Mouse (Mus musculus) gastrocnemius, adult 2 months (tissue): ENCODE measurements at regions not wholly inside any gene's neighbourhood (a gene's known extent, or its start where the extent isn't known, plus 50 kb on each side); places are given as distances from the start of the nearest gene placed in this dataset.

Source experiments
- DNase-seq: peaks from one replicate; pipeline ENCODE4 v3.0.0; 2022
- H3K27ac ChIP-seq: fragments of 200-600 bp; 2 replicates; pipeline ENCODE4 v1.8.1; 2022; ENCODE audit warnings: mild to moderate bottlenecking
- H3K4me3 ChIP-seq: fragments of 200-600 bp; 2 replicates; pipeline ENCODE4 v1.8.1; 2022; ENCODE audit warnings: mild to moderate bottlenecking, moderate library complexity
- CTCF ChIP-seq: fragments of 200-600 bp; IDR thresholded peaks from 2 replicates; pipeline ENCODE4 v1.8.1; 2022; ENCODE audit warnings: antibody characterized with exemption, mild to moderate bottlenecking, moderate library complexity
- intact Hi-C: fragments of 180-260 bp; cut with DNase I; formaldehyde crosslinking; loops from one replicate; pipeline ENCODE4 v1.15.1; 2025

- intact Hi-C loops = no loop called here
- no peak for TF ChIP-seq CTCF
- H3K27ac ChIP-seq = no peak overlapping the region
- DNase-seq = no peak
- no peak overlapping the region for H3K4me3 ChIP-seq
Observed at GRCm38 (mm10) chr7:129987713-129988112, 396.1 kb downstream of the Wdr11 start.

GRCm38 (mm10) chr7:129993446-129994223 is 402.0 kb downstream of the Wdr11 start:
- no peak for TF ChIP-seq CTCF
- H3K27ac ChIP-seq = no peak overlapping the region
- no peak overlapping the region for H3K4me3 ChIP-seq
- intact Hi-C loops = no loop called here
- no peak for DNase-seq

DNA sequence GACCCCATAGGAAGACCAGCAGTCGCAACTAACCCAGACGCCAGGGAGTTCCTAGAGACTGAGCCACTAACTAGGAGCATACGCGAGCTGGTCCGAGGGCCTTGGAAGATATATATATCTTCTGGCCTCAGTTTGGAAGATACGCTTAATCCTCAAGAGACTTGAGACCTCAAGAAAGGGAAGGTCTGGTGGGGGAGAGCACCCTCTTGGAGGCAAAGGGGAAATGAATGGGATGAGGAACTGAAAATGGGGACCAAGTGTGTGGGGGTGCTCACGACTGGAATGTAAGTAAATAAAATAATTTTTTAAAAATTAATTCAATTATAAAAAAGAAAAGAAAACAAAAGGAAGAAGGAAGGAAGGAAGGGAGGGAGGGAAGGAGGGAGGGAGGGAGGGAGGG is 403.9 kb downstream of the Wdr11 start:
- Histone ChIP-seq H3K27ac (no peak overlapping the region), H3K4me3 (no peak overlapping the region)
- TF ChIP-seq CTCF = no peak
- intact Hi-C loops = no loop called here
- DNase-seq = no peak

- Histone ChIP-seq H3K27ac (0 out of 2 replicates have a peak overlapping the region, but pooled peaks have one; percentile 13), H3K4me3 (no peak overlapping the region)
- intact Hi-C loops = no loop called here
- no peak for TF ChIP-seq CTCF
- no peak for DNase-seq
Observed at GRCm38 (mm10) chr7:130001064-130001463, 409.4 kb downstream of the Wdr11 start.

GRCm38 (mm10) chr7:130002002-130002401 is 410.3 kb downstream of the Wdr11 start:
- no peak for DNase-seq
- Histone ChIP-seq H3K4me3 (no peak overlapping the region), H3K27ac (no peak overlapping the region)
- no peak for TF ChIP-seq CTCF
- intact Hi-C loops = no loop called here

- intact Hi-C loops = no loop called here
- no peak for TF ChIP-seq CTCF
- Histone ChIP-seq H3K27ac (no peak overlapping the region), H3K4me3 (no peak overlapping the region)
- DNase-seq = no peak
Observed at GRCm38 (mm10) chr7:130005406-130005805, 413.7 kb downstream of the Wdr11 start.

DNA sequence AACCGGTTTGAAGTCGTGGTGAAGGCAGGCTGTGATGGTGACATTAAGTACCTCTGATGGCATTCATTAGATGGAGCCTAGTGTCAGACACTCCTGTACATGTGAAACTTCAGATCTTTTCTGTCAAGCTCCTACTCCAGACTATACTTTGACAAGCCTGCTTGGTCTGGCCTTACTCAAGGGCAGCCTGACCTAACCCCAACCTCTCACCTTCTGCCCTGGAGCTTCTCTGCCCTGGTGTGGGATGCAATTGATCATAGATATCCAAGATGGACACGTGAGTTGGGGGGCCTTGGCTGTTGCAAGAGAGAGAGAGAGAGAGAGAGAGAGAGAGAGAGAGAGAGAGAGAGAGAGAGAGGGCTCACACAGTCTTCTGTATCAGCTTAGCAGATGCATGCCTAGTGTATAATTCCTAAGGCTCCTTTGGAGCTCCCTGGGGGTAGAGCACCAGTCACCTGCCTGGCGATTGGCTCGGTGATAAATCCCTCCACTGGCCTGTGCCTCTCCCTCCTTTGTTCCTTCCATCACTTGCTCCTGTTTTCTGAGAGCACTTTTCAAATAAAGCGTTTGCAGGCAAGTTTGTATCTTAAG is 416.4 kb downstream of the Wdr11 start:
- intact Hi-C loops = no loop called here
- TF ChIP-seq CTCF = no peak
- no peak overlapping the region for H3K27ac ChIP-seq
- H3K4me3 ChIP-seq = no peak overlapping the region
- no peak for DNase-seq

DNA sequence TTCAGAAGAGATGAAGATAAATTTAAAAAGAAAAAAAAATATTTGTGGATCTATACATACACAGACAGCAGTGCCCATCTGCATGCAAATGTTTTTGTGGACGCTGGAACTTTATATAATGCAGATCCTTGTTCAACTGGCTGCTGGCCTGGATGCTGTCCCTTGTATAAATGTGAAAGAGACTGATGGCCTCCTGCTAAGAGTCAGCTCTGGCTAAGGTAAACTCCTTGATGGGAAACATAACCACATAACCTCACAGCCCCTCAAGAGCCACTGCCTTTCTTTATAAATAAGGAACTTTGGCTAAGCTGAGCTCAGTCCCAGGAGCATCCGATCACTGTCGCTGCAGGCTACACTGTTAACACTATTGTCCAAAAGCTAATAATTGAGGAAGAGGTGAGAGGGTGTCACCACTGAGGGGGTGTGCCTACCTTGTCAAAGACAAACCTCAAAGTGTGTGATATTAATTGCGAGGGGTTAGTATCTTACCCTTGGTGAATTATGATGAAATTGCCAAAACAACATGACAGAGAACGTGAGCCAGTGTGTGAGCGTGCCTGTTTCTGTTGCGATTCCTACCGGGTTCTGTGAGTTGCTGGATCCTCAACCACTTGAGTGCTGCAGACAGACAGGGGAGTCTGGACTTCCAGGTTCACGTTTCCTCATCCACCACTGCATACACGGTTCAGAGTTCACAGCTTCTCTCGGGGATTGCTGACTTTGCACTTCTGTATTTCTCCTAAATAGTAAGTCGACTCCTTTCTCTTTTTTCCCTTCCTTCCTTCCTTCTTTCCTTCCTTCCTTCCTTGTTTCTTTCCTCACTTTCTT is 417.1 kb downstream of the Wdr11 start:
- DNase-seq = no peak
- Histone ChIP-seq H3K27ac (no peak overlapping the region), H3K4me3 (no peak overlapping the region)
- no peak for TF ChIP-seq CTCF
- intact Hi-C loops = no loop called here

DNA sequence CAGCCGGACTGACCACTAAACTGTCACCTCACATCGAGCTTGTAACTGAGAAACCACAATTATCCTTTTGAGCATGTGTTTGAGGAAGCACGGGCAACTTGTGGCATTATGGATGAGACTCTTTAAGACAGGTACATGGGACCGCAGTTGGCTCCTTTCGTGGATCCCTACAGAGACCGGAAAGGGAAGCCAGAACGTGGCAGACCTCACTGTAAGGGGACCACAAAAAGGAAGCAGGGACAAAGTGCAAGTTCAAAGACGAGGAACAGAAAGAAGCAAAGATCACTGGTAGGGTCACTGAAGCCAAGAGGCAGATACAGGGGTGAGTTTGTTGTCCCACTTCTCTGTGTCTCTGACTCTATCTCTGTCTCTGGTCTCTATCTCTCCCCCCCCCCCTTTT is 420.4 kb downstream of the Wdr11 start:
- intact Hi-C loops = no loop called here
- no peak for TF ChIP-seq CTCF

GRCm38 (mm10) chr7:130013109-130013508 is 421.4 kb downstream of the Wdr11 start:
- DNase-seq = no peak
- intact Hi-C loops = no loop called here
- Histone ChIP-seq H3K27ac (no peak overlapping the region), H3K4me3 (no peak overlapping the region)
- TF ChIP-seq CTCF = no peak

More for the DNA sequence above, 420.4 kb downstream of the Wdr11 start:
- no peak for DNase-seq
- H3K27ac ChIP-seq = no peak overlapping the region
- H3K4me3 ChIP-seq = no peak overlapping the region

- intact Hi-C loops = no loop called here
- TF ChIP-seq CTCF = no peak
- no peak for DNase-seq
- H3K4me3 ChIP-seq = no peak overlapping the region
- H3K27ac ChIP-seq = no peak overlapping the region
Observed at GRCm38 (mm10) chr7:130014609-130015008, 422.9 kb downstream of the Wdr11 start.

DNA sequence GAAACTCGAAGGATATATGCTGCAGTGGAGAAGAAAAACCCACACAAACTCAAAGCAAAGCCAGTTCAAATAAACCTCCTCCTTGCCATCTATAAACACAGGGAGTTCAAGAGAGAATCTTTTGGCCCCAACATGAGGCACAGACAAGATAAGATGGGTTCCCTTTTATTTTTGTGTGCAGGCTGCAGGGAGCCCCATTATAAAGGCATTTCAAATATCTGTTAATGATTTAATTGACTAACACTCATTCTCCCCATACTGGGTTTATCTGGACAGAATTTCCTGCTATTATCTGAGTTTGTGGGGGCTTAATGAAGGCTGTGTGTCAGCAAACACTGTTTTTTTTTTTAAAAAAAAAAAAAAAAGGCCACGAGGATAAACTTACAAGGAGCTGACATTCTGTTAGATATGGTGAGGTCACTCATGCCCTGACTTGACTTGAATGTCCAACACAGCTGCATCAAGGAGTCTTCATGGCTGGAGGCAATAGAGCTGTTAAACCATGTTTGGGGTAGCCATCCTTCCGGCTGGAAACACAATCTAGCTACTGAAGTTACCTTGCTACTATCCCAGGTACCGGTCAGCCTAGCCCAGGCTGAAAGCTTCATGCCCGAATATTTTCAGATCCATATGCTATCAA is 423.8 kb downstream of the Wdr11 start:
- DNase-seq = no peak
- Histone ChIP-seq H3K4me3 (no peak overlapping the region), H3K27ac (no peak overlapping the region)
- no peak for TF ChIP-seq CTCF
- intact Hi-C loops = no loop called here
